Mouse (Mus musculus): ENCODE measurements around the gene Cc2d1a. TPM values are rescaled to one million over a fixed set of nuclear protein-coding genes. Genes with fewer than 3 reads are reported as not detected.

Cc2d1a gene
- polyA plus RNA-seq, 1 experiment from 2014 or later = 24.8 TPM

DNA sequence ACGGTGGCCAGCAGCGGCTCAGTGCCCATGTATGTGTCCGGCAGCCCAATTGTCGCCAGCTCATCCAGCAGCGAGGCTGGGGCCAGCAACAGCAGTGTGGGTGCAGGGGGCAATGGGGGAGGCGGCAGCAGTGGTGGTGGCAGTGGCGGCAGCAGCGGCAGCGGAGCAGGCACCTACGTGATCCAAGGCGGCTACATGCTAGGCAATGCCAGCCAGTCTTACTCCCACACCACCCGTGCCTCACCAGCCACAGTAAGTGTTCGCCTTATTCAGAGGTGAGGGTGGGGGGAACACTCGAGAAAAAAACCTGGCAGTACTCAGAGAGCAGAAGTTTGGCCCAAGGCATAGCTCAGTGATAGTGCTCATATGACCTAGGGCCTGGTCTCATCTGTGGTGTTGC, 59.9 kb downstream of the Cc2d1a start:
- Histone ChIP-seq H3K4me1 (peaks cover 16% of the 10 kb centered on the region), H3K4me3 (no peak overlapping the region), H3K9me3 (replicated peaks) (no peaks in the 10 kb centered on the region), H3K27ac (no peak overlapping the region; the same call in 1 of the 2 replicates), H3K36me3 (peaks cover 100% of the 10 kb centered on the region), H3K27me3 (ENCODE audit: low read depth, poor library complexity, severe bottlenecking) (no peaks in the 10 kb centered on the region)
- no peak for DNase-seq (ENCODE audit: low spot score)
- WGBS = 96% methylated on average over 14 of the region's 14 CpGs

DNA sequence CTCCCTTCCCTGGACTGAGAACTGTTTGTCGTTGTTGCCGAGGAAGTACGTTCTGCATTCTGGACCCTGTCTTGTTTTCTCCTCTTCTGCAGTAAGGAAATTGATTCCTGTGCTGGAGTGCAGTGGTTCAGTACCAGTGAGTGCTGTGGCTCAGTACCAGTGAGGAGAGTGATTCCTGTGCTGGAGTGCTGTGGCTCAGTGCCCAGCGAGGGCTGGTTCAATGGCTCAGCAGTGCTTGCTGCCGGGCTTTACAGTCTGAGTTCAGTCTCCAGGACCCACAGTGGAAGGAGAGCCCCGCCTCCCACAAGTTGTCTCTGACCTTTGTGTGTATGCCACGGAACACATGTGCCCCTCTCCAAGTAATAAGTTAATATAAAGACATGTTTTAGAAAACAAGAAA, 60.6 kb downstream of the Cc2d1a start:
- Histone ChIP-seq H3K27me3 (ENCODE audit: low read depth, poor library complexity, severe bottlenecking) (no peaks in the 10 kb centered on the region), H3K4me1 (peaks cover 16% of the 10 kb centered on the region), H3K9me3 (replicated peaks) (no peaks in the 10 kb centered on the region), H3K27ac (no peak overlapping the region), H3K36me3 (peaks cover 100% of the 10 kb centered on the region), H3K4me3 (no peak overlapping the region)
- DNase-seq (ENCODE audit: low spot score) = no peak
- 90% methylated on average over 7 of the region's 7 CpGs for WGBS

DNA sequence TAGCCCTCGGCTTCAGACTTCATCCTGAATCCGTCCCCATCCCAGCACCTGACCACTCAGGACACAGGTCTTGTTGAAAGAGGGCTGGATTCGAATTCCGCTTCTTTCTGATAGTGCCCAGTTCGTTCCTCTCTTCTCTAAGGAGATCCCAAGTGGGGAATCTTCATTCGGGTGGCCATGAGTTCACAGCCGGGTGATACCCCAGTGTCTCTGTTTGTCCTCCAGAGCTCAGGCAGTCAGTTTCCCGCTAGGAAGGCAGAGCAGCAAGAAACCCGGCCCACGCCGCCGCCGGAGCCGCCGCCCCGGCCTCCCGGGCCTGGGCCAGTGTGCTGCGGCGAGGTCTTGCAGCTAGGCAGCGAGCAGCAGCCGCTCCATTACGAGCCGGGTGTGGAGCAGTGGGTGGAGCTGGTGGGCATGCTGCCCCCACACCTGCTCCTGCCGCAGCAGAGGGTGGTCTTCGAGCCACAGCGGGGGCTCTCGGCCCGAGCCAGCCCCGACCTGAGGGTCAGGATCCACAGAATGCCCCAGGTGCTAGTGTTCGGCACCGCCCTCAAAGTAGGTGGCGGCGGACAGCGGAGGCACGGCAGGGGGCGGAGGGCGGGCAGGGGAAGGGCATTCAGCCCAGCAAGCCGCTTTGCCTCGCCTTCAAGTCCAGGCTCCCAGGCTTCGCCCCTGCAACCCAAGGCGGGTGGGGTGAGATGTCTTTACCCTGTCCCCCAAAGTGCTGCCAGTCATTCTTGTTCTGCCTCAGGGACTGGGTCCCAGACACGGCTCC, 63.2 kb downstream of the Cc2d1a start:
- Histone ChIP-seq H3K36me3 (peaks cover 98% of the 10 kb centered on the region), H3K4me1 (peaks cover 16% of the 10 kb centered on the region), H3K9me3 (replicated peaks) (no peaks in the 10 kb centered on the region), H3K27ac (0 out of 2 replicates have a peak overlapping the region, but pooled peaks have one; percentile 15), H3K4me3 (0 out of 2 replicates have a peak overlapping the region, but pooled peaks have one; percentile 15), H3K27me3 (ENCODE audit: low read depth, poor library complexity, severe bottlenecking) (no peaks in the 10 kb centered on the region)
- no peak for DNase-seq (ENCODE audit: low spot score)
- WGBS = 34% methylated on average over 42 of the region's 42 CpGs

DNA sequence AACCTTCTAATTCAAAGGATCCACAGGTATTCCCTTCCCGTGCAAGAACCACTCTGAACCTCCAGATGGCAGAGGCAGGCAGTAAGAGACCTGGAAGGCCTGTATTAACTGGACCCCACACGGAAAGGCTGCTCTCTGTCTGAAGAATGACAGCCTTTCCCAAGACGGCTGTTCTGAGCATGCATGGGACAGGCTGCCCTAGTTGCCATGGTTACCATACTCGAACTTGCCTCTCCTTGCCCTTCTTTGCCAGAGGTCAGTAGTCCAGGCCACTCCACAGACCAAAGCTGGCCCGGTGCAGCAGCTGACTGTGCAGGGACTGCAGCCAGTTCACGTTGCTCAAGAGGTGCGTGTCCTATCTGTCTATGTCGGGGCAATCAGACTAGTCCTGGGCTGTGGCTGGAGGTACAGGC, 63.9 kb downstream of the Cc2d1a start:
- H3K36me3 ChIP-seq = peaks cover 95% of the 10 kb centered on the region
- H3K27me3 ChIP-seq (ENCODE audit: low read depth, poor library complexity, severe bottlenecking) = no peaks in the 10 kb centered on the region
- H3K4me3 ChIP-seq = no peak overlapping the region
- H3K27ac ChIP-seq = no peak overlapping the region
- DNase-seq (ENCODE audit: low spot score) = no peak
- peaks cover 16% of the 10 kb centered on the region for H3K4me1 ChIP-seq
- H3K9me3 ChIP-seq (replicated peaks) = no peaks in the 10 kb centered on the region
- 22% methylated on average over 8 of the region's 8 CpGs for WGBS

MicroRNAs within 50 kb of the gene (microRNA counts, 519-probe panel; counts per million panel counts)
- microRNA mmu-miR-181c (684 counts per million, percentile 72 among the panel's probes with 10 or more counts), microRNA mmu-miR-709 (2,761 counts per million, percentile 73 among the panel's probes with 10 or more counts)

Small RNA genes within 50 kb of the gene (microRNA-seq; reads per million reads assigned to microRNA genes)
- not detected for gene Gm25110
- 3,472 reads per million, percentile 87 among the genes with 10 or more reads in this experiment for gene Mir181c
- 4,133 reads per million, percentile 89 among the genes with 10 or more reads in this experiment for gene Mir181d
- not detected for gene Mir709

Other genes starting within 250 kb of the Cc2d1a start
- 12.3 and 16.2 TPM in 2 replicates for gene Adgrl1, start 247.8 kb downstream of the Cc2d1a start, polyA plus RNA-seq (2016; fragmentation: Nextera tagmentation; extraction: Ambion mirVana)
- gene Gm10644, start 192.7 kb downstream of the Cc2d1a start, polyA plus RNA-seq (2016; fragmentation: Nextera tagmentation; extraction: Ambion mirVana) = 0.58 and 0.70 TPM in 2 replicates
- 94.6 and 101 TPM in 2 replicates for gene Asf1b, start 192.4 kb downstream of the Cc2d1a start, polyA plus RNA-seq (2016; fragmentation: Nextera tagmentation; extraction: Ambion mirVana)
- 136 and 158 TPM in 2 replicates for gene Prkaca, start 174.9 kb downstream of the Cc2d1a start, polyA plus RNA-seq (2016; fragmentation: Nextera tagmentation; extraction: Ambion mirVana)
- gene Samd1, start 150.3 kb downstream of the Cc2d1a start, polyA plus RNA-seq (2016; fragmentation: Nextera tagmentation; extraction: Ambion mirVana) = 10.3 and 12.5 TPM in 2 replicates
- gene 1700067K01Rik, start 146.4 kb downstream of the Cc2d1a start, polyA plus RNA-seq (2016; fragmentation: Nextera tagmentation; extraction: Ambion mirVana) = 0.28 and 0.73 TPM in 2 replicates
- gene 2210011C24Rik, start 135.8 kb downstream of the Cc2d1a start, polyA plus RNA-seq (2016; fragmentation: Nextera tagmentation; extraction: Ambion mirVana) = 0.13 TPM in 1 of 2 replicates, not detected in the other
- gene Palm3, start 126.5 kb downstream of the Cc2d1a start, polyA plus RNA-seq (2016; fragmentation: Nextera tagmentation; extraction: Ambion mirVana) = 6.5 and 6.6 TPM in 2 replicates
- 0.40 and 0.58 TPM in 2 replicates for gene Il27ra, start 105.3 kb downstream of the Cc2d1a start, polyA plus RNA-seq (2016; fragmentation: Nextera tagmentation; extraction: Ambion mirVana)
- not detected in 2 replicates for gene Rln3, start 102.9 kb downstream of the Cc2d1a start, polyA plus RNA-seq (2016; fragmentation: Nextera tagmentation; extraction: Ambion mirVana)
- gene Gm10643, start 82.8 kb downstream of the Cc2d1a start, polyA plus RNA-seq (2016; fragmentation: Nextera tagmentation; extraction: Ambion mirVana) = 0.88 and 1.0 TPM in 2 replicates
- 9.5 and 11.3 TPM in 2 replicates for gene Rfx1, start 81.1 kb downstream of the Cc2d1a start, polyA plus RNA-seq (2016; fragmentation: Nextera tagmentation; extraction: Ambion mirVana)
- 20.2 and 20.8 TPM in 2 replicates for gene Dcaf15, start 43.2 kb downstream of the Cc2d1a start, polyA plus RNA-seq (2016; fragmentation: Nextera tagmentation; extraction: Ambion mirVana)
- gene Podnl1, start 21.9 kb downstream of the Cc2d1a start, polyA plus RNA-seq (2016; fragmentation: Nextera tagmentation; extraction: Ambion mirVana) = 0.29 TPM in 1 of 2 replicates, not detected in the other
- 1.5 and 2.3 TPM in 2 replicates for gene 4930432K21Rik, start 89 bp upstream of the Cc2d1a start, polyA plus RNA-seq (2016; fragmentation: Nextera tagmentation; extraction: Ambion mirVana)
- gene Nanos3, start 37.3 kb upstream of the Cc2d1a start, polyA plus RNA-seq (2016; fragmentation: Nextera tagmentation; extraction: Ambion mirVana) = 3.1 and 3.2 TPM in 2 replicates
- gene Zswim4, start 89.1 kb upstream of the Cc2d1a start, polyA plus RNA-seq (2016; fragmentation: Nextera tagmentation; extraction: Ambion mirVana) = 40.1 and 44.4 TPM in 2 replicates
- gene D8Ertd738e, start 101.8 kb upstream of the Cc2d1a start, polyA plus RNA-seq (2016; fragmentation: Nextera tagmentation; extraction: Ambion mirVana) = 420 and 449 TPM in 2 replicates
- gene Mri1, start 109.4 kb upstream of the Cc2d1a start, polyA plus RNA-seq (2016; fragmentation: Nextera tagmentation; extraction: Ambion mirVana) = 75.0 and 83.0 TPM in 2 replicates
- gene Ccdc130, start 122.4 kb upstream of the Cc2d1a start, polyA plus RNA-seq (2016; fragmentation: Nextera tagmentation; extraction: Ambion mirVana) = 15.0 and 22.9 TPM in 2 replicates
- 5.9 and 6.4 TPM in 2 replicates for gene Cacna1a, start 240.5 kb upstream of the Cc2d1a start, polyA plus RNA-seq (2016; fragmentation: Nextera tagmentation; extraction: Ambion mirVana)

Measured in limb, embryonic 10.5 days (tissue).